Mouse (Mus musculus) T-helper 17 cell (primary cell): ENCODE measurements around the gene Amn1.

Experiments used
- in situ Hi-C, 2 experiments: fragments of 300-600 bp; cut with MboI, MseI; formaldehyde crosslinking; loops; 1 replicate in 1 of 2; 2 replicates in 1 of 2; pipeline ENCODE4 v1.15.1; 2025; ENCODE audit warnings: high pct_unique_total_duplicates in 2 of 2

Amn1 gene

DNA sequence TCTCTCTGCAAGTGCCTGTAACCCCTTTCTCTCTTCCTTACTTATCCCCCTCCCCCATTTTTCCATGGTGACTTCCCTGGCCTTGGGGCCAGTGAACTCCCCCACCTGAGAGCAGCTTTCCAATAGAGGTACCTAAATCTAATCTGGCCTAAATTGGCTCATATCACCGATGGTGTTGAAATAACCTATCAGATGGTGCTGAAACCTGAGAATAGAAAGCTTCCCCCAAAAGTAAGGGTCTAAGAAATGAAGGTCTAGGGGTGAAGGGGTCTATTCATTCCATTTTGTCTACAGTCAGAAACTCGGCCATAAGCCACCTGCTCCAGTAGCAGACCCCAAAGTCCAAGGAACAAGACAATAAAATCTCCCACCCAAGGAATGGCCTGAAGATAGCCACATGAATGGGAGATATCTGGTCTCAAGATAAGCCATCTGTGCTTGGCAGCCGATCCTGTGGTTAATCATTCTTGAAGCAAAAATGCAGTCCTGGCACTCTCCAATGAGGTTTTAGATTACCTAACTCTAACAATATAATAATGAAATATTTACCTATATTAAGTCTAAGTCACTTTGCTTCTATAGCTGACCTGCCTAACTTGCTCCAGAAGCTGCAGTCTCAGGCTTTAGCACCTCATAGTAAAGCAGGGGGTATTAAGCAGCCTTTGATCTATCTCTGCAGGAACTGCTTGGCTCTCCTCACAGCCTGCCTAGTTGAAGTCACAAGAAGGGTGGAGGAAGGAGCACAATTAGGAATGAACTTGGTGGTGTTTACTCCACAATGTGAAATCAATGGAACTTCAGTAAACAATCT is 33.3 kb downstream of the Amn1 start:
- in situ Hi-C loops = no loop called here

- in situ Hi-C loops = no loop called here
Measured at GRCm38 (mm10) chr6:149154116-149155030, 34.1 kb downstream of the Amn1 start.

- in situ Hi-C loops = no loop called here
Measured at GRCm38 (mm10) chr6:149153473-149154115, 34.9 kb downstream of the Amn1 start.

GRCm38 (mm10) chr6:149152119-149152518 is 36.4 kb downstream of the Amn1 start:
- in situ Hi-C loops = no loop called here

GRCm38 (mm10) chr6:149148436-149149229 is 39.9 kb downstream of the Amn1 start:
- in situ Hi-C loops = no loop called here

DNA sequence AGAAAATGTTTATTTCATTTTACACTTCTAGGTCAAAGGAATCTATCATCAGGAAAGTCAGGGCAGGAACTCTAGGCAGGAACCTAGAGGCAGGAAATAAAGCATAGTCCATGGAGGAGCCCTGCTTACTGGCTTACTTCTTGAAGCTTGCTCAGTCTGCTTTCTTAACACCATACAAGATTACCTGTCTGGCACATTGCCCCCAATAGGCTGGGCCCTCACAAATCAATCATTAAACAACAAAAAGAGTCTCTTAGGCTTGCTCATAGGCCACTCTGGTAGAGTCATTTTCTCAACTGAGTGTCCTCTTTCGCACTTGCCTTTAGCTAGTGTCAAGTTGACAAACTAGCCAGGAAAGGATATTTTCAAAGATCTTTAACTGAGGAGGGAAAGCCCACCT is 43.4 kb downstream of the Amn1 start:
- in situ Hi-C loops = no loop called here

DNA sequence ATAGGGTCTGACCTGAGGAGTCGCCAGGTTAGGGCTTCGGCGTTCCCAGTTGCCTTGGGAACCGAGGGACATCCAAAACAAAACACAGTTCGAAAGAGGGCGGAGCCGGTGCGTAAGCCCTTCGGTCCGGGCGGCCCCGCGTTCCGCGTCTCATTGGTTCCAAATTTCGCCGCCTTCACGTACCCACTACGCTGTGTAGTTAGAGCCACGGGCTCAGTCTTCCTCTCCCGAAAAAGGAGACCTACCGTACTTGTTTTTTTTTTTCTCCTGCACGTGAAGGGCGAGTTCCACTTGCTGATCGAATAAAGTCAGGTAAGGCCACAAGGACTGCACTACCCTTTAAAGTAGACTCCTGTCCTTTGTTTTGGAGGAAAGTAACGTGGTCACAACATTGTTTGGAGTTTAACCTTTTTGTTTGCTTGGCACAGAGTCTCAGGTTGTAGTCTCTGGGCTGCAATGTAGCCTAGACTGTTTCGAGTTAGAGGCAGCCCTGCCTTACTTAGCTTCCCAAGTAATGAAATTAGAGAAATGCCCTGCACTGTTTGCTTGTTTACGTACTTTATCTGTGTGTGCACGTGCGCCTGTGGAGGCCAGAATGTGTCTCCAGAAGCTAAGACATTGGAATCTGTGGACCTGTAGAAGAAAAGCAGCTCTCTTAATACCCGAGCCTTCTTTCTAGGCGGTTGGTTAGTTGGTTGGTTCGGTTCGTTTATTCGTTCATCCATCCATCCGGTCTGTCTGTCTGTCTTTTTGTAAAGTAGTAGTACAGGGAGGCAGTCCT is 46.9 kb downstream of the Amn1 start:
- in situ Hi-C loops = loop anchor here in 1 of 2 experiments (5.0 kb wide), 2 partner anchors 46 to 231 kb away; partner anchors contain the start of gene Amn1

GRCm38 (mm10) chr6:149139471-149139870 is 49.0 kb downstream of the Amn1 start, which contains the start of gene Etfbkmt:
Etfbkmt (plus strand) TSS chr6:149139849.
- in situ Hi-C loops = loop anchor here in 1 of 2 experiments (5.0 kb wide), 1 partner anchor 48 kb away; the partner anchor contains the start of gene Amn1

DNA sequence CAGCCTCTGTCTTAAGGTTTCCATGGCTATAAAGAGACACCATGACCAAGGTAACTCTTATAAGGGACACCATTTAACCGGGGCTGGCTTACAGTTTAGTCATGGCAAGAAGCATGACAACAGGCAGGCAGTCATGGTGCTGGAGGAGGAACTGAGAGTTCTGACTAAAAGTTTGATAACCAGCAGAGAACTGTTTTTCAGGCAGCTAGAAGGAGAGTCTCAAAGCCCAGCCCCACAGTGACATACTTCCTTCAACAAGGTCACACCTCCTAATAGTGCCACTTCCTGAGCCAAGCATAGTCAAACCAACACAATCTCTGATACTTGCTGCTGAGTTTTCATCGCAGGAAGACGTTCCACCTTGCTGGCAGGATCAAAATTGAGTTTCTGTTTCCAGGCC is 49.5 kb downstream of the Amn1 start:
- in situ Hi-C loops = loop anchor here in 1 of 2 experiments (5.0 kb wide), 1 partner anchor 48 kb away; the partner anchor contains the start of gene Amn1

- in situ Hi-C loops = loop anchor here in 1 of 2 experiments (5.0 kb wide), 1 partner anchor 49 kb away; the partner anchor contains the start of gene Amn1
Measured at GRCm38 (mm10) chr6:149137936-149138335, 50.6 kb downstream of the Amn1 start.

GRCm38 (mm10) chr6:149135631-149136030 is 52.9 kb downstream of the Amn1 start:
- in situ Hi-C loops = loop anchor here in 1 of 2 experiments (5.0 kb wide), 1 partner anchor 52 kb away; the partner anchor contains the start of gene Amn1

DNA sequence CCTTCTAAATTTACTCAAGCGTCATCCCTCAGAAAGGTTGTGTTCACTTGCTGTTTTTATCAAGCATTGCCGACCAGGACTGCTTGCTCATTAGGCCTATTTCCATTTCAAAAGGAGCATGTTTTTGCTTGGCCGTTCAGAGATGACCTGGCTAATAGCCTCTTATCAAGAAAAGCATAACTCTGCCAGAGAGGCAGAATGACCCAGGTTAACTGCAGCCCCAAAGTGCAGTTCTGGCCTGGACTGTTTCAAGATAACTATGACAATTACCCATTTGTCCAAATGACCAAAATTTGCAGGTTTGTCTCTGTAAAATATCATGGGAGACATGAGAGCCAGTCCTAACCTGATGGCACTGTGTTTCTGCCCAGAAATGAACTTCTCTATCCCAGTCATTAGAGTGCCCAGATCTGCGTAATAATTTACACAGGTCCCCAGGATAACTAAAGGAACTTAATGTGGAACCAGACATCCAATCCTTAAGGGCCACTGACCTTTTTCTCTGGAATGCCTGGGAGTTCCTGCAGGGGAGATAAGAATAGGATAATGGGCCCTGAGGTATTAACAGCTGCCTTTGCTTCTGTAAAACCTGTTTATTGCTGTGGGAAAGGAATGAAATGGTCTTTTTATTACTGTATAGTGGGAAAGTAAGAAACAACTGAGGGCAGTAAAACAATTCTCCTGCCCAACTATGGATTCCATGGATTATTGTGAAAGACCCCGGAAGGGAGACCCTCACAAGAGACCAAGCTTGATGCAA is 53.9 kb downstream of the Amn1 start:
- in situ Hi-C loops = loop anchor here in 1 of 2 experiments (5.0 kb wide), 2 partner anchors 53 to 238 kb away; partner anchors contain the start of gene Amn1

DNA sequence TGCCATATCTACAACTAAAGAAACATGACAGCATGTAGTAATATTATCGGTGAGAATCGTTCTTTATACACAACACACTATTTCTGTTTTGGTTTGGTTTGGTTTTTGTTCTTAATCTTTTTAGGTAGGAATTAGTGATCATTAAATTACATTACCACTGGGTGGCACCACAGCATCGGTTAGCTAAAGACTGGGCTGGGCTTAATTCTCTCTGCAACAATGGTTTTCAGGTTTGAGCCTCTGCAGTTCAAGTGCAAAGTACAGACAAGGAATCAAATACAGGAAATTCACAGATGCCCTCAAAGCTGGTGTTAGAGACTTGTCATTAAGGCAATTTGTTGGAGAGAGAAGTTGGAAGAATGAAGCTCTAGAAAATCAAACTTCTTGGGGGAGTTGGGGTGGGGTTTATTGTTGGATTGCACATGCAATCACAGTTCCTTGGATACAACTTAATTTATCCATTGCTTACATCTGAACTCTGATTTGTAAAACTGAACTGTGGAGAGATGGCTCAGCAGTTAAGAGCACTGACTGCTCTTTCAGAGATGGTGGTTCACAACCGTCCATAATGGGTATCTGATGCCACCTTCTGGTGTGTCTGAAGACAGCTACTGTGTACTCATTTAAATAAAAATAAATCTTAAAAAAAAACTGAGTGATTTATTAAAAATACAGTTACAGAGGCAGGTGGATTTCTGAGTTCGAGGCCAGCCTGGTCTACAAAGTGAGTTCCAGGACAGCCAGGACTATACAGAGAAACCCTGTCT is 56.0 kb downstream of the Amn1 start:
- in situ Hi-C loops = loop anchor here in 1 of 2 experiments (5.0 kb wide), 1 partner anchor 240 kb away; no protein-coding TSS in a partner anchor

DNA sequence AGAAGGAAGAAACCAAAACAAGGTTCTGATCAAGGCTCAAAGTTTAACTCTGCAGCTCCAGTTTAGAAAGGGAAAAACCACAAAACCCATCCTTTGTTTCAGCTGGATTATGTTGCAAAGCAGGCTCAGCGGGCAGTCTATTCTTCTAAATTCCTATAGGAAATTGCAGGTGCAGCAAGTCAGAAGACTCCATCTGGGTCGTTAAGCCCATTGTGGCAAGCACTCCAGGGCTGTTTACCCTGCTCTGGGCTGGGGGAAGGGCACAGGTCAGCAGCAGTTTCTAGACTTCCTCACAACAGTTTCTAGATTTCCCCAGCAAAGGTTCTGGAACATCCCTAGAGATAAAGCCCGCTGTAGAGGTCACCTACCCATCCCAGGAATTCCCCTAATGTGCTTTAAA is 57.4 kb downstream of the Amn1 start:
- in situ Hi-C loops = loop anchor here in 1 of 2 experiments (5.0 kb wide), 1 partner anchor 241 kb away; no protein-coding TSS in a partner anchor

- in situ Hi-C loops = loop anchor here in 1 of 2 experiments (5.0 kb wide), 1 partner anchor 242 kb away; no protein-coding TSS in a partner anchor
Measured at GRCm38 (mm10) chr6:149129870-149130269, 58.6 kb downstream of the Amn1 start, which contains the start of gene Gm10203. Gm10203 (plus strand) TSS chr6:149130170.

DNA sequence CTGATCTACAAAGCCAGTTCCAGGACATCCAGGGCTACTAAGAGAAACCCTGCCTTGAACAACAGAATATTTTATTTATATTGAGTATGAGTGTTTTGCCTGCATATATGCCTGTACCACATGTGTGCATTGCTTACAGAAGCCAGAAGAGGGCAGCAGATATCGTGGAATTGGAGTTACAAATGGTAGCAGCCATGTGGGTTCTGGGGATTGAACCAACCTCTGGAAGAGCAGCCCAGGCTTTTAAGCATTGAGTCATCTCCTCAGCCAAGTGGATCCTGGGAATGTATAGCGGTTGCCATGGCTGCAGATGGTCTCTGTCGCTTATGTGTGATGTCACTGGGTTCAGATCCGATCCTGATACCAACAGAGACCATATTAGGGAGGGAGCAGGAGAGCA is 61.8 kb downstream of the Amn1 start:
- in situ Hi-C loops = no loop called here

DNA sequence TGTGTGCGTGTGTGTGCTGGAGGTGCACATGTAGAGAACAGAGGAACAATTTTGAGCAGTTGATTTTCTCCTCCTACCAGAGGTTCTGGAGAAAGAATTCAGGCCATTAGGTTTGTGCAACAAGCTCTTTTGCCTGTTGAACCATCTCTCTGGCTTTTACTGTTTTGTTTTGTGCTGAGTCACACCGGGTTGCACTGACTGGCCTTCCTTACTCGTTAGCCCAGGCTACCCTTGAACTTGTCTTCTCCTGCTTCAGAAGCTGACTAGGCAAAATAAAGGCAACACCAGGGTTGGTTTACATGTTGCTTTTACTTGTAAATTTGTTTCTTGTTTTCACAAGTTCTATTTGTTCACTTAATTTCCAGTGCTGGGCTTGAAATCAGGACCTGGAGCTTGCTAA is 65.5 kb downstream of the Amn1 start:
- in situ Hi-C loops = no loop called here

- in situ Hi-C loops = loop anchor here in 1 of 2 experiments (5.0 kb wide), 1 partner anchor 108 kb away; no protein-coding TSS in a partner anchor
Measured at GRCm38 (mm10) chr6:149119853-149120252, 68.7 kb downstream of the Amn1 start.
